Mouse (Mus musculus): ENCODE results near the gene Sectm1a.
"Not testable (repeated sequence)": the region's sequence is repeated elsewhere in the genome, so short reads cannot be mapped to it uniquely, and the experiment has no call there.

The Sectm1a gene

DNA sequence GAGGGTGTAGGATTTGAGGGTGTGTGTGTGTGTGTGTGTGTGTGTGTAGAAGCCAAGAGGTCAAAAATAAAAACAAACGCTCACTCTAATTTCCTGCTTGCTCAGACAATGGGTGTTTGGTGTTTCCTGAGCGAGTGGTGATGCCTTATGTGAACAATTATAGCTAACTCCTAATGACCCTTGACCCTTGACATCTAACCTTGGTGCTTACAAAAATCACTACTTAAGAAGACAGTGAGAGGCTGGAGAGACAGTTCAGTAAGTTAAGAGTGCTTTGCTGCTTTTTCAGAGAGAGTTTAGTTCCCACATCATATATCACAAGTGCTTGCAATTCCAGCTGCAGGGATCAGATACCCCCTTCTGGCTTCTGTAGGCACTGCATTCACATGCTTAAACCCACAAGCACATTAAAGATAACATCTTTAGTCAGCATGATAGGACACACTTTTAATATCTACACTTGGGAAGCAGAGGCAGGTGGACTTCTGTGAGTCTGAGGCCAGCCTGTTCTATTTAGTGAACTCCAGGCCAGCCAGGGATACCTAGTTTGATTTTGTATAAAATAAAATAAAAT is 33.1 kb downstream of the Sectm1a start:
- DNase-seq (ENCODE audit: low spot score): no peak

DNA sequence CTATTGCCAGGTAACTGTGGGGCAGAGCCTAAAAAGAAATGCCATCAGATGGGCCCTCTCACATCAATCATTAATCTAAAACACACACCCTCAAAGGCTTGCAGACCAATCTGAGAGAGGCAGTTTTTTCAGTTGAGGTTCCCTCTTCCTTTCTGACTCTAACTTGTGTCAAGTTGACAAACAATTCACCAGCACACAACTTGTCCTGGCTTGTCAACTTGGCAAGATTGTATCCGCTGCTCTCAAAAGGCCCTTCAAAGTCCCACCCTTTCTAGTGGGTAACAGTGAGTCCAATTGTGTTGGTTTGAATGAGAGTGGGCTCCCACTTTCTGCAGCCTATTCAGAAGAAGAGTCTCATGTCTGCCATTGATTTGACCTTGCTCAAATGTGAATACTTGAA is 35.7 kb downstream of the Sectm1a start:
- no peak for DNase-seq (ENCODE audit: low spot score)

DNA sequence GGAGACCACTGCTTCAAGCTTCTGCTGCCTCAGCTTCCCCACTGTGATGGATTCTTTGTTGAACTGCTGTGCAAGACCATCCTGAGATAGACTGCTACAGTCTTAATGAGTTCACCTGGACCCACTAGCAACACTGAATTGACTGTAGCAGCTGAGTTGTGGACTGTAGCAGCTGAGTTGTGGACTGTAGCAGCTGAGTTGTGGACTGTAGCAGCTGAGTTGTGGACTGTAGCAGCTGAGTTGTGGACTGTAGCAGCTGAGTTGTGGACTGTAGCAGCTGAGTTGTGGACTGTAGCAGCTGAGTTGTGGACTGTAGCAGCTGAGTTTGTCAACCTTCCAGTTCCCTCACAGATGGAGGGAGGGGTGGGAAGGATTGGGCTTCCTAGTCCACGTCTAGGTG is 38.0 kb downstream of the Sectm1a start:
- DNase-seq (ENCODE audit: low spot score): not testable (repeated sequence)

DNA sequence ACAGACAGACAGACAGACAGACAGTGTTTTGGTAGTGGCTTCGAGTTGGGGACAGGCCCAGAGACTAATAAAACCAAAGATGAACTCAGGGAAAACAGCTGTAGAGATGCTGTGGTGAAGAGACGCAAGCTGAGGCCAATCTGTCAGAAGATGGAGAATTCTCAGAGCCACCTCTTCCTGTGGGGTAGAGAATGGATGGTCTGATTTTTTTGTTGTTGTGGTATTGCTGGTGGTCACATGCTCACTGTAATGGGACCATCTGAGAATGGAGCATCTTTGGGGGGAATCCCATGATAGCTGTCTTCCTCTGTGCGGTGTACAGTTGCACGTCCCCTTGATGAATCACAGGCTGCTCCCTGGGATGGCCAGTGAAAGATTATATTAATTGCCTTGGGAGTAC is 38.5 kb downstream of the Sectm1a start:
- DNase-seq (ENCODE audit: low spot score): no peak

DNA sequence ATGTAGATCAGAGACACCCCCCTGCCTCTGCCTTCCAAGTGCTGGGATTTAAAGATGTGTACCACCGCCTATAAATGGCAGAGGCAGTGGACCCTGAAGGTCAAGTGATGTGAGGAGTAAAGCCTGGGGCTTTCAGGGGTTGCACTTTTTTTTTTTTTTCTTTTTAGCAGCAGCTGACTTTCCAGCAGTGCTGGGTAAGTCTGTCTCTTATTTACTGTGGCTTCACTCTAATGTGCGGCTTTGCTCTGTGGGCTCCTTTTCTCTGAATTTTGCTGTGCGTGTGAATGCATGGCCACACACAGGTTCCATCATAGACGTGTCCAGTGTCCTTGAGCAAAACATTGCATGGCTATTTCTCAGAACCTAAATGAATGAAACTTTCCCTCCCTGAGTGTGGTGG is 39.4 kb downstream of the Sectm1a start:
- no peak for DNase-seq (ENCODE audit: low spot score)

DNA sequence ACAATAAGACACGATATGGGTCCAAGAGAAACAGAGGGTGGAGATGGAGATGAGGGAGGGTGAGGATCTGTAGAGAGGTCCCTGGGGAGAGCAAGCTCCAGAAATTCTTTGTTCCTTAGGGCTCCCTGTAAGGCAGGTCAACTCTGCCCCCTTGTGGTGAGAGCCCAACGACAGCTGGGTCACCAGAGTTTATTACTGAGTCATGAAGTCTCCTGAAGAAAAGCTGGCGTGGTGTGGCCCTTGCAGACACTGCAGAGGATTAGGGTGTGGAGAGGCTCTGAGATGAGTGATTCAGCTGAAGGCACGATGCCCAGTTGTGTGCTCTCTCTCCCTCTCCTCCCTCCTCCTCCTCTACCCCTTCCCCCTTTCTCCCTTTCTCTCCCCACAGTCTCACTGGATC is 39.8 kb downstream of the Sectm1a start:
- DNase-seq (ENCODE audit: low spot score): peak; percentile 74

DNA sequence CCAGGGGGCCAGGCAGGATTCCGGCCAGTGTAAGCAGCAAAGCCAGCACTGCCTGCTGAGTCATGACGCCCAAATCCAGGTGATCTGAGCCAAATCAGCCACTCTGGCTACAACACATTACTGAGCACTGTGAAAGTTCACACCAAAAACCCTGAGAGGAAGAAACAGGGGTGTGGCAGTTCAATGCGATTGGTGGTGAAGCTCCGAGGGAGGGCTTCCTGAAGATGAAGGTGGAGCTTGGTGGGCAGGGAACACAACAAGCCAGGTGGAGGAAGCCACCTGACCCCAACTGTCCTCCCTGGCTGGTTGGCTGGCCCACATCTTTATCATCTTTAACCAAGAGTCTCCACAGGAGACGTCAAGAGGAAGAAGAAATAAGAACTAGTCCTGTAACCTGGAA is 41.7 kb downstream of the Sectm1a start, which contains the start of gene Cd7:
Cd7 (minus strand) TSS at position 117 of the 400 bp plus-strand sequence.
- no peak for DNase-seq (ENCODE audit: low spot score)

DNA sequence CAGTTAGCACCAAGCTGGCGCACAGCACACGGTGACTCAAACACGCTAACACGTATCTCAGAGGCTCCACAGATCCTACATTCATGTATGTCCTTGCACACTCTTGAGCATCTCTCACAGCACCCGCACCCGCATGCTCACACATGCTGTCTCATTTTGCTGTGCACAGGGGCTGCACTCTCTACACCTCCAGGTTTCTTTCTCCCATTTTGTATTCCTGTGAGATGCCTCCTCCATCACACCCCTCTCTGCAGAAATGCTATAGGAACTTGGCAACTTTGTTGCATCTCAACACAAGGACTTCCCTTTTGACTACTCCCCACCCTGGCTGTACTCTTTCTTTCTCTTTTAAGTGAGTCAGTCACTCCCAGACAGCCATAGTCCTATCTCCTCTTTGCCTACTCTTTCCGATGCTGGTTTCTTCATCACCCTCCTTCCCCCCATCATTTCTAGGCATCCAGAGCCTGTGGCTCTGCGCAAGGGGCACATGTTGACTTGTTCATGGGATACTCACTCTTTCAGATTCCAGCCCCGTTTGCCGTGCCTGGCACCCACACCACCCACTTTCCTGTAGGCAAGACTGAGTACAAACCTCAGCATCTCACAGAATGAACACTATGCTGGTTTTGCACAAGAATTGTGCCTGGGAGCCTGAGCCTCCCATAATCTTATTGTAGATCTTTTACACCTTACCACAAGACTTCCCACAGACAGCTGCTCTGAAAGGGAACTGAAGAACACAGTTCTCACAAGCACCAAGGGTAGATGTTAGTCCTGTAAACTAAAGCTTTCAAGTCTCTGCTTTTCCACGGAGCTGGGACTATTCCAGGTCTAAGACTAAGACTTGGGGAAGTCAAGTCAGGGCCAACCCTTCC is 42.4 kb downstream of the Sectm1a start:
- no peak for DNase-seq (ENCODE audit: low spot score)

DNA sequence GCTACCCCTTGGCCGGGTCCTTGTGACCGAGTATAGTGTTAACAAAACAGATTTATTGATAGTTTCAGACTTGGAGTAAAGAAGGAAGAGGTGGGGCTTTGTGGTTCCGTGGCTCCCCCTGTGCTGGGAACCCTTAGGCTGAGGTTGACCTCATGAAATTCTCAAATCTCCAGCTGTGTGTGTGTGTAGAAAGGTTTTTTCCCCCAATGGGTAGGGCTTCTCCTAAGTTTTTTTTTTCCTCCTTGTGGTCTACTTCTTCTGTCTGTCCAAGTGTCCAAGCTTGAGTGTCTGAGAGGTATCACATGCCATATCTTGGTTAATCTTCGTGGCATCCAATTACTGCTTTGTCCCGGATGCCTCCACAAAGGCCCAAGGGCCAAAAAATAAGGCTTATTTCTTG is 47.9 kb downstream of the Sectm1a start:
- DNase-seq (ENCODE audit: low spot score): no peak

DNA sequence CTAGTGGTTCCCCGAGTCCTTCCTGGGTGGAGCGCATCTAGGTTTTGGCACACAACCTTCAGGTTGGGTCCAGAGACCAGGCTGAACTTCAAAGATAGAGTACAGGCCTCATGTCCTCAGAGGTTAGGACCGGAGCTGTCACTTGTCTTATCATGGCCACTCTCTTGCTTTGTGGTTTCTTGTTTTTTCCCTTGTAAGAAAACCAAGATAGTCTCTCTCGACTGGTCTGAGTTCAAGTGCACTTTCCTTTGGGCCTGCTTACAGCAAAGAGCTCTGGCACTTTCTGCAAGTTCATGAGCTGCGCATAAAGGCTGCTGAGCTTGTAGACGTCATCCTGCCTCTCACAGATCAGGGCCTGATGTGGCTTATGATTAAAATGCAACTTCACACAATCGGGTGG is 53.8 kb downstream of the Sectm1a start:
- no peak for DNase-seq (ENCODE audit: low spot score)

DNA sequence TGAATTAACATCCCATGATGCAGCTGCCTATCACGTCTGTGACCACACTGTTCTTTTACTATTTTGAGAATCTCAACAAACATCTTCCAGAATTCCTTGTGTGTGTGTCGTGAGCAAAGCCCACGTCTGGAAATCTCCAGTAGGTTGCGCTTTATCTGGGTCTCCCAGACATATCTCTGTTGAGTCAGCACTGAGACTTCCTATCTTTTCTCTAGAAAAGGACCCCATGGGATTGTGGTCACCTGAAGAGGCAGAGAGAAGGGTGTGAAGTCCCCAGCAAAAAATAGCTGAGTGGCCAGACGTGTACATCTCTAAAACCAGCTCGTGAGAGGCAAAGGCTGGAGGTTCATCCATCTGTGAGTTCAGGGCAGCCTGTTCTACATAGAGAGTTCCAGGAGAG is 56.9 kb downstream of the Sectm1a start:
- DNase-seq (ENCODE audit: low spot score): no peak

DNA sequence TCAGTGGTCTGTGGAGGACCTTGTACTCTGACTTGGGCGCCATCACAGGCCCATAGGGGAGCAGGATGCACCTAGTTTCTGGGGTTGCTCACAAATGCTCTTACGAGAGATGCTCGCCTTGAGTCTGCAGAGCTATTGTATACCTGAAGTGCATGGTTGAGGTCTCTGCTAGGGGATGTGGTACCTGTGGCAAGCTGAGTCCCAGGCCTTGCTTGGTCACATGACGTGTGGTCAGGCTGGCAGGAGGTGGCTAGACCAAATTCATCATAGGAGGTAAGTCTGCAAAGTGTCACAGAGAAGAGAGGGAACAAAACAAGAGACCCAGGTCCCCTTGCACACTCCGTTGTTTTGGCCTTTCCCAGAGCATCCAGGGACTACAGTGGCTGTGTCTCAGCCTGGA is 61.5 kb downstream of the Sectm1a start:
- no peak for DNase-seq (ENCODE audit: low spot score)

DNA sequence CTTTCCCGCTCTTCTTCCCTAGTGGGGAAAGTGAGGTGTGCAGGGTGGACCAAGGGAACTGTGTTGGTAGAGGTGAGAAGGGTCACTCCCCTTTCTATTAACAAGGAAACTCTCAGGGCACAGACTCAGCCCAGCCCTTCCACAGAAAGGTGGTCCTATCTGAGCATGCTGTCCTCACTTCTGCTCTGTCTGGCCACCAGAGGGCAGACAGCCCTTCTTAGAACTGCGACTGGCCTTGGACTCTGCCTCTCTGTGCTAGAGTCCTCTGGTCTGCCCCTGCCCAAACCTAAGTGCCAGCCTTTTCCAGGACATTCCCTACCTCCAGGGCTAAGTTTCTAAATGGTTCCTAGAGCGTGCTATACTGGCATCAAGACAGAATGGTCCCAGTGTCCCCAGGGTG is 63.3 kb downstream of the Sectm1a start:
- no peak for DNase-seq (ENCODE audit: low spot score)

All from layer of hippocampus, adult 9-10 months (tissue).